Mouse (Mus musculus): ENCODE data around the gene Prkar1b. TPM values are rescaled to one million over a fixed set of nuclear protein-coding genes. Genes with fewer than 3 reads are reported as not detected.

The Prkar1b gene
- polyA plus RNA-seq, 1 experiment from 2014 or later = 9.6 TPM

GRCm38 (mm10) chr5:139149006-139149672 lies 662 bp downstream of the Prkar1b start:
- no peak overlapping the region for H3K9ac ChIP-seq (ENCODE audit: low read length)
- no peaks in the 10 kb centered on the region for H3K9me3 ChIP-seq (ENCODE audit: control insufficient read depth, low read length)
- TF ChIP-seq EP300 (optimal IDR thresholded peaks at IDR 0.05) = no peak
- no peak for TF ChIP-seq CTCF (IDR thresholded peaks at IDR 0.05; ENCODE audit: low read depth)
- WGBS = 22% methylated on average over 11 of the region's 11 CpGs
- peaks cover 4% of the 10 kb centered on the region; the same call in 1 of the 2 replicates for H3K36me3 ChIP-seq (ENCODE audit: control insufficient read depth, insufficient read depth, low read length)
- no peak for DNase-seq (ENCODE audit: low spot score)
- H3K4me3 ChIP-seq (ENCODE audit: low read depth, low read length) = peak overlapping the region; percentile 89
- peak overlapping the region; percentile 52 for H3K4me2 ChIP-seq (replicated peaks; ENCODE audit: low read depth)
- 0 out of 2 replicates have a peak, but pooled peaks cover 2% of the 10 kb centered on the region for H3K4me1 ChIP-seq (replicated peaks; ENCODE audit: control insufficient read depth, insufficient read depth)
- H3K27ac ChIP-seq (replicated peaks) = peak overlapping the region; percentile 58; the same call in 1 of the 2 replicates
- H3K27me3 ChIP-seq (ENCODE audit: control insufficient read depth, insufficient read depth, low read length) = no peaks in the 10 kb centered on the region
- peak; percentile 65 for ATAC-seq (ENCODE audit: low FRiP score, low TSS enrichment)

- peak overlapping the region; percentile 18; the same call in 1 of the 2 replicates for H3K27ac ChIP-seq (replicated peaks)
- ATAC-seq (ENCODE audit: low FRiP score, low TSS enrichment) (no peak), DNase-seq (ENCODE audit: low spot score) (no peak)
- H3K27me3 ChIP-seq (ENCODE audit: control insufficient read depth, insufficient read depth, low read length) = no peaks in the 10 kb centered on the region
- H3K4me2 ChIP-seq (replicated peaks; ENCODE audit: low read depth) = no peak overlapping the region
- no peaks in the 10 kb centered on the region for H3K9me3 ChIP-seq (ENCODE audit: control insufficient read depth, low read length)
- no peak overlapping the region for H3K9ac ChIP-seq (ENCODE audit: low read length)
- H3K36me3 ChIP-seq (ENCODE audit: control insufficient read depth, insufficient read depth, low read length) = no peaks in the 10 kb centered on the region
- 78% methylated on average over 14 of the region's 14 CpGs for WGBS
- H3K4me1 ChIP-seq (replicated peaks; ENCODE audit: control insufficient read depth, insufficient read depth) = 0 out of 2 replicates have a peak, but pooled peaks cover 2% of the 10 kb centered on the region
- TF ChIP-seq EP300 (optimal IDR thresholded peaks at IDR 0.05) = no peak
- TF ChIP-seq CTCF (IDR thresholded peaks at IDR 0.05; ENCODE audit: low read depth) = no peak
- no peak overlapping the region for H3K4me3 ChIP-seq (ENCODE audit: low read depth, low read length)
These were observed 2.4 kb downstream of the Prkar1b start for GRCm38 (mm10) chr5:139147178-139148078.

- H3K27me3 ChIP-seq (ENCODE audit: control insufficient read depth, insufficient read depth, low read length) = no peaks in the 10 kb centered on the region
- H3K9ac ChIP-seq (ENCODE audit: low read length) = no peak overlapping the region
- no peak overlapping the region for H3K4me3 ChIP-seq (ENCODE audit: low read depth, low read length)
- ATAC-seq (ENCODE audit: low FRiP score, low TSS enrichment) (no peak), DNase-seq (ENCODE audit: low spot score) (no peak)
- H3K36me3 ChIP-seq (ENCODE audit: control insufficient read depth, insufficient read depth, low read length) = no peaks in the 10 kb centered on the region
- no peak overlapping the region for H3K4me2 ChIP-seq (replicated peaks; ENCODE audit: low read depth)
- H3K27ac ChIP-seq (replicated peaks) = no peak overlapping the region
- 83% methylated on average over 11 of the region's 11 CpGs for WGBS
- H3K9me3 ChIP-seq (ENCODE audit: control insufficient read depth, low read length) = no peaks in the 10 kb centered on the region
- H3K4me1 ChIP-seq (replicated peaks; ENCODE audit: control insufficient read depth, insufficient read depth) = 0 out of 2 replicates have a peak, but pooled peaks cover 2% of the 10 kb centered on the region
- TF ChIP-seq CTCF (IDR thresholded peaks at IDR 0.05; ENCODE audit: low read depth) (no peak), EP300 (optimal IDR thresholded peaks at IDR 0.05) (no peak)
These were observed 3.2 kb downstream of the Prkar1b start for GRCm38 (mm10) chr5:139146476-139147075.

- Histone ChIP-seq H3K4me1 (replicated peaks; ENCODE audit: control insufficient read depth, insufficient read depth) (0 out of 2 replicates have a peak, but pooled peaks cover under 1% of the 10 kb centered on the region), H3K4me3 (ENCODE audit: low read depth, low read length) (no peak overlapping the region), H3K36me3 (ENCODE audit: control insufficient read depth, insufficient read depth, low read length) (no peaks in the 10 kb centered on the region), H3K27me3 (ENCODE audit: control insufficient read depth, insufficient read depth, low read length) (no peaks in the 10 kb centered on the region), H3K4me2 (replicated peaks; ENCODE audit: low read depth) (no peak overlapping the region), H3K9ac (ENCODE audit: low read length) (no peak overlapping the region), H3K9me3 (ENCODE audit: control insufficient read depth, low read length) (no peaks in the 10 kb centered on the region), H3K27ac (replicated peaks) (no peak overlapping the region)
- no peak for DNase-seq (ENCODE audit: low spot score)
- ATAC-seq (ENCODE audit: low FRiP score, low TSS enrichment) = no peak
- TF ChIP-seq EP300 (optimal IDR thresholded peaks at IDR 0.05) (no peak), CTCF (IDR thresholded peaks at IDR 0.05; ENCODE audit: low read depth) (no peak)
- WGBS = 87% methylated on average over 4 of the region's 4 CpGs
These were observed 4.1 kb downstream of the Prkar1b start for GRCm38 (mm10) chr5:139145726-139146125.

GRCm38 (mm10) chr5:139143890-139144289 lies 5.9 kb downstream of the Prkar1b start:
- H3K27me3 ChIP-seq (ENCODE audit: control insufficient read depth, insufficient read depth, low read length) = no peaks in the 10 kb centered on the region
- no peaks in the 10 kb centered on the region for H3K9me3 ChIP-seq (ENCODE audit: control insufficient read depth, low read length)
- H3K27ac ChIP-seq (replicated peaks) = no peak overlapping the region
- 63% methylated on average over 3 of the region's 3 CpGs for WGBS
- no peak overlapping the region for H3K4me2 ChIP-seq (replicated peaks; ENCODE audit: low read depth)
- no peaks in the 10 kb centered on the region for H3K36me3 ChIP-seq (ENCODE audit: control insufficient read depth, insufficient read depth, low read length)
- H3K4me1 ChIP-seq (replicated peaks; ENCODE audit: control insufficient read depth, insufficient read depth) = no peaks in the 10 kb centered on the region
- ATAC-seq (ENCODE audit: low FRiP score, low TSS enrichment) = no peak
- H3K4me3 ChIP-seq (ENCODE audit: low read depth, low read length) = no peak overlapping the region
- DNase-seq (ENCODE audit: low spot score) = no peak
- H3K9ac ChIP-seq (ENCODE audit: low read length) = no peak overlapping the region
- TF ChIP-seq CTCF (IDR thresholded peaks at IDR 0.05; ENCODE audit: low read depth) = no peak
- TF ChIP-seq EP300 (optimal IDR thresholded peaks at IDR 0.05) = no peak

Data from stomach, postnatal 0 days (tissue).